ENCODE assay signal across 10 mouse cellular contexts in genomic region chr16:34531506-34531905, GRCm38 (mm10). TPM values are rescaled to one million over a fixed set of nuclear protein-coding genes. Genes with fewer than 3 reads are reported as not detected.
A peak's percentile ranks its signal among the peaks of the same experiment; 100 is the strongest.
DNase-seq lines count a peak whose midpoint lies in the region; ATAC-seq and TF ChIP-seq lines count a peak whose summit lies in the region.
"Had no signal": no experiment of that assay in that cellular context is flagged by ENCODE, and none has a peak within 500 bp of the region (broad histone marks: within the 10 kb centered on the region; RNA-seq: fewer than 3 reads in every experiment).

No protein-coding gene starts in this region.

- TF ChIP-seq CTCF in intestine, postnatal 0 days (IDR thresholded peaks at IDR 0.05; ENCODE audit: low read depth) = peak; percentile 82
- peak; percentile 52 for TF ChIP-seq CTCF in E14TG2a.4 (conservative IDR thresholded peaks at IDR 0.05; ENCODE audit: low read length)
- peak; percentile 25; the same call in 1 of the 2 replicates for TF ChIP-seq CTCF in small intestine, adult 2 months (IDR thresholded peaks at IDR 0.05; ENCODE audit: extremely low read depth, insufficient read length, insufficient replicate concordance, low read depth, low read length)

- ATAC-seq in intestine, postnatal 0 days = no peak
- no peak for ATAC-seq in intestine, embryonic 16.5 days

- H3K4me1 ChIP-seq in intestine, postnatal 0 days (replicated peaks; ENCODE audit: control insufficient read depth, insufficient read depth, low read length) = no peaks in the 10 kb centered on the region
- peaks cover 12% of the 10 kb centered on the region for H3K4me1 ChIP-seq in intestine, embryonic 16.5 days (ENCODE audit: control insufficient read depth, insufficient read depth, low read length)
- H3K4me1 ChIP-seq in E14TG2a.4 (replicated peaks; ENCODE audit: low read depth, low read length) = no peaks in the 10 kb centered on the region
- no peaks in the 10 kb centered on the region; the same call in 1 of the 2 replicates for H3K4me1 ChIP-seq in small intestine, adult 2 months (ENCODE audit: control insufficient read depth, insufficient read depth, insufficient read length, low read length)

- no peak overlapping the region for H3K4me2 ChIP-seq in intestine, postnatal 0 days (replicated peaks; ENCODE audit: low read depth)
- H3K4me2 ChIP-seq in intestine, embryonic 16.5 days (ENCODE audit: low read depth, low read length) = no peak overlapping the region
- H3K4me2 ChIP-seq: liver, embryonic 15.5 days; stomach, embryonic 15.5 days had no signal

- DNase-seq in 3134 (ENCODE audit: extremely low read depth, insufficient read length, low spot score) = peak; percentile 36
- DNase-seq in cerebellum, postnatal 14 days = peak; percentile 65 to 68
- DNase-seq in left cerebral cortex, postnatal 4 days = peak; percentile 54
- no peak for DNase-seq in yolk sac, embryonic 10.5 days (ENCODE audit: low spot score)

- H3K27me3 ChIP-seq in intestine, postnatal 0 days (replicated peaks; ENCODE audit: control insufficient read depth, insufficient read depth, low read length) = no peaks in the 10 kb centered on the region
- H3K27me3 ChIP-seq in intestine, embryonic 16.5 days (replicated peaks; ENCODE audit: control insufficient read depth, insufficient read depth, low read length) = no peaks in the 10 kb centered on the region
- no peaks in the 10 kb centered on the region for H3K27me3 ChIP-seq in E14TG2a.4 (ENCODE audit: insufficient read depth, low read length)
- H3K27me3 ChIP-seq in small intestine, adult 2 months (ENCODE audit: control insufficient read depth, insufficient read depth, low read length) = no peaks in the 10 kb centered on the region
- H3K27me3 ChIP-seq: liver, embryonic 15.5 days; stomach, embryonic 15.5 days had no signal

- TF ChIP-seq POLR2A in small intestine, adult 2 months (IDR thresholded peaks at IDR 0.05; ENCODE audit: low read depth, low read length) = no peak

- no peak overlapping the region for H3K27ac ChIP-seq in intestine, postnatal 0 days (ENCODE audit: low read depth, low read length)
- no peak overlapping the region for H3K27ac ChIP-seq in intestine, embryonic 16.5 days (ENCODE audit: low read length)
- no peak overlapping the region for H3K27ac ChIP-seq in small intestine, adult 2 months (ENCODE audit: insufficient read depth, low read depth, low read length)
- H3K27ac ChIP-seq: liver, embryonic 15.5 days; stomach, embryonic 15.5 days had no signal

- H3K36me3 ChIP-seq in intestine, postnatal 0 days (ENCODE audit: control insufficient read depth, insufficient read depth) = no peaks in the 10 kb centered on the region
- H3K36me3 ChIP-seq in intestine, embryonic 16.5 days (ENCODE audit: control insufficient read depth, insufficient read depth, low read length) = no peaks in the 10 kb centered on the region
- no peaks in the 10 kb centered on the region for H3K36me3 ChIP-seq in E14TG2a.4 (ENCODE audit: insufficient read depth, low read length)
- no peaks in the 10 kb centered on the region for H3K36me3 ChIP-seq in small intestine, adult 2 months (ENCODE audit: control insufficient read depth, insufficient read depth, low read length)
- H3K36me3 ChIP-seq: liver, embryonic 15.5 days; stomach, embryonic 15.5 days had no signal

- no peak overlapping the region for H3K9ac ChIP-seq in intestine, postnatal 0 days (ENCODE audit: low read depth, low read length)
- no peak overlapping the region for H3K9ac ChIP-seq in intestine, embryonic 16.5 days (ENCODE audit: low read depth, low read length)
- H3K9ac ChIP-seq: liver, embryonic 15.5 days; stomach, embryonic 15.5 days had no signal

- no peak overlapping the region for H3K4me3 ChIP-seq in intestine, postnatal 0 days (ENCODE audit: low read depth, low read length)
- no peak overlapping the region for H3K4me3 ChIP-seq in intestine, embryonic 16.5 days (ENCODE audit: low read length)
- no peak overlapping the region for H3K4me3 ChIP-seq in E14TG2a.4 (replicated peaks; ENCODE audit: low read length)
- H3K4me3 ChIP-seq in small intestine, adult 2 months (ENCODE audit: low read depth, low read length) = no peak overlapping the region
- H3K4me3 ChIP-seq: liver, embryonic 15.5 days; stomach, embryonic 15.5 days had no signal

- WGBS in intestine, postnatal 0 days = 3% methylated on average over 1 of the region's 1 CpGs
- WGBS in intestine, embryonic 16.5 days = 5% methylated on average over 1 of the region's 1 CpGs
- WGBS in small intestine, adult 2 months = 3% methylated on average over 1 of the region's 1 CpGs

- intact Hi-C loops in left cerebral cortex, postnatal 4 days (cut with DNase I) = loop anchor here (5.0 kb wide), 1 partner anchor 41 kb away; the partner anchor contains the start of gene Kalrn

- H3K9me3 ChIP-seq in intestine, postnatal 0 days (ENCODE audit: control insufficient read depth) = no peaks in the 10 kb centered on the region
- no peaks in the 10 kb centered on the region for H3K9me3 ChIP-seq in intestine, embryonic 16.5 days (ENCODE audit: control insufficient read depth, low read length)
- H3K9me3 ChIP-seq in E14TG2a.4 (ENCODE audit: low read length) = 0 out of 2 replicates have a peak, but pooled peaks cover 5% of the 10 kb centered on the region
- H3K9me3 ChIP-seq: liver, embryonic 15.5 days; stomach, embryonic 15.5 days had no signal

RNA-seq across cellular contexts. Expression of gene Kalrn, which starts 41.8 kb away (rescaled TPM):
- 7.5 and 8.0 TPM in 2 replicates for polyA plus RNA-seq in intestine, postnatal 0 days (2015; fragmentation: Nextera tagmentation; extraction: Ambion mirVana)
- 10.4 and 11.1 TPM in 2 replicates for polyA plus RNA-seq in intestine, embryonic 16.5 days (2015; fragmentation: Nextera tagmentation; extraction: Ambion mirVana)
- total RNA-seq in left cerebral cortex, postnatal 4 days (2021) = 100 to 1,000 TPM; 233 to 236 TPM
- 14.8 and 43.0 TPM in 2 replicates for polyA plus RNA-seq in small intestine, adult 2 months (2012; rRNA removed)

Comparison
In these comparisons a context has a peak if more than half of its experiments do, and no peak if none do; other contexts are left out.
1. CTCF ChIP-seq: peak in every context shown above with its lines; median percentile 82 in intestine, postnatal 0 days; 52 in E14TG2a.4; 25 in small intestine, adult 2 months.